16 mouse cellular contexts compared by ENCODE assay signal in the genomic region with DNA sequence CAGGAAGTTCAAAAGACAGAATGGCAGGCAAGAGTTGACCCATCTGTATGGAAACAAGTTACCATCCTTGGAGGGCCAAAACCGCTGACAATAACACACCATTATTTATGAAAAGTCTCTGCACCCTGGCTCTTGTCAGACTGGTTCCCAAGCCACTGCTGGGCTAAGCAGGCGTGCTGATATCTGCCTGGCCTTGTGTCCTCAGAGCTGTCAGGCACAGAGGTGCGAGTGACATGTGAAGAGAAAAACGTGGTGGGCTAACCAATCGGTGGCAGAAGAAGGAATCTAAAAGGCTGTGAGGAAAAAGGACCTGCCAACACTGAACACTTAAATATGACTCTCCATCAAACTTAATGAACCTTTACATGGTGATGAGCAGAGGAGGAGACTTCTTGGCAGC.
DNase-seq lines count a peak whose midpoint lies in the region; ATAC-seq and TF ChIP-seq lines count a peak whose summit lies in the region.
"Had no signal": no experiment of that assay in that cellular context is flagged by ENCODE, and none has a peak within 500 bp of the region (broad histone marks: within the 10 kb centered on the region; RNA-seq: fewer than 3 reads in every experiment).

No protein-coding gene starts in this region.

- no peak overlapping the region for H3K27ac ChIP-seq in lung, embryonic 16.5 days (ENCODE audit: low read length)
- no peak overlapping the region for H3K27ac ChIP-seq in kidney, adult 2 months (ENCODE audit: insufficient read depth, low read depth, low read length)
- H3K27ac ChIP-seq: embryonic facial prominence, embryonic 13.5 days; forebrain, embryonic 10.5 days; limb, embryonic 13.5 days had no signal

- peaks cover 14% of the 10 kb centered on the region for H3K4me1 ChIP-seq in lung, embryonic 16.5 days (replicated peaks; ENCODE audit: control insufficient read depth, insufficient read depth, low read length)
- 0 out of 2 replicates have a peak, but pooled peaks cover 3% of the 10 kb centered on the region for H3K4me1 ChIP-seq in kidney, adult 2 months (ENCODE audit: control insufficient read depth, insufficient read depth, low read length)

- H3K27me3 ChIP-seq in lung, embryonic 16.5 days (ENCODE audit: control insufficient read depth, insufficient read depth, low read depth, low read length) = no peaks in the 10 kb centered on the region
- no peaks in the 10 kb centered on the region for H3K27me3 ChIP-seq in kidney, adult 2 months (replicated peaks; ENCODE audit: control insufficient read depth, insufficient read depth, low read length)
- H3K27me3 ChIP-seq: embryonic facial prominence, embryonic 13.5 days; limb, embryonic 13.5 days had no signal

- peak; percentile 93 for ATAC-seq in lung, embryonic 16.5 days (ENCODE audit: low read depth)

- no peak overlapping the region for H3K4me2 ChIP-seq in lung, embryonic 16.5 days (ENCODE audit: low read depth, low read length)
- H3K4me2 ChIP-seq: embryonic facial prominence, embryonic 13.5 days; limb, embryonic 13.5 days had no signal

- H3K9ac ChIP-seq in lung, embryonic 16.5 days (ENCODE audit: low read length) = no peak overlapping the region
- H3K9ac ChIP-seq: embryonic facial prominence, embryonic 13.5 days; limb, embryonic 13.5 days had no signal

- DNase-seq in embryo, embryonic 10.5 days (ENCODE audit: low spot score) = peak; percentile 35
- DNase-seq in heart, adult 9 months (ENCODE audit: low spot score in 2 of 2) = peak; percentile 17 to 27
- DNase-seq in heart, postnatal 14 days = peak; percentile 23 to 46
- no peak for DNase-seq in adrenal gland, adult (ENCODE audit: inconsistent age in 2 of 2, low spot score in 1 of 2)
- no peak for DNase-seq in frontal cortex, postnatal 25 days (ENCODE audit: low spot score in 2 of 2)
- DNase-seq in kidney, adult 2 months = no peak
- DNase-seq in kidney, adult 9 months = no peak
- DNase-seq: adrenal gland, adult 8-10 months; B cell, adult 2 months; cerebellum, adult 9-11 months; retina, postnatal 1 day; spleen, adult 18-20 months had no signal

- H3K4me3 ChIP-seq in lung, embryonic 16.5 days (ENCODE audit: low read length) = no peak overlapping the region
- H3K4me3 ChIP-seq in kidney, adult 2 months (ENCODE audit: insufficient read depth, low read depth, low read length) = no peak overlapping the region
- H3K4me3 ChIP-seq: embryonic facial prominence, embryonic 13.5 days; forebrain, embryonic 10.5 days; limb, embryonic 13.5 days had no signal

- no peak for TF ChIP-seq POLR2A in kidney, adult 2 months (IDR thresholded peaks at IDR 0.05; ENCODE audit: low read depth, low read length)

- TF ChIP-seq CTCF in kidney, adult 2 months (conservative IDR thresholded peaks at IDR 0.05; ENCODE audit: insufficient read depth, insufficient read length, low read depth, low read length) = no peak

- intact Hi-C loops in heart, postnatal 14 days (cut with DNase I) = no loop called here

- no peaks in the 10 kb centered on the region for H3K36me3 ChIP-seq in lung, embryonic 16.5 days (ENCODE audit: control insufficient read depth, insufficient read depth, low read length)
- no peaks in the 10 kb centered on the region for H3K36me3 ChIP-seq in kidney, adult 2 months (ENCODE audit: control insufficient read depth, insufficient read depth, low read length)
- H3K36me3 ChIP-seq: embryonic facial prominence, embryonic 13.5 days; forebrain, embryonic 10.5 days; limb, embryonic 13.5 days had no signal

- H3K9me3 ChIP-seq in lung, embryonic 16.5 days (ENCODE audit: control insufficient read depth, low read length) = no peaks in the 10 kb centered on the region
- H3K9me3 ChIP-seq: embryonic facial prominence, embryonic 13.5 days; forebrain, embryonic 10.5 days; limb, embryonic 13.5 days had no signal

- 25% methylated on average over 5 of the region's 5 CpGs for WGBS in lung, embryonic 16.5 days
- WGBS in kidney, adult 2 months = 52% methylated on average over 5 of the region's 5 CpGs

Comparison
In these comparisons a context has a peak if more than half of its experiments do, and no peak if none do; other contexts are left out.
1. DNase-seq: peak in embryo, embryonic 10.5 days (single experiment), heart, adult 9 months (2 of 2) and heart, postnatal 14 days (2 of 2); none in adrenal gland, adult (0 of 2), frontal cortex, postnatal 25 days (0 of 2), kidney, adult 2 months (single experiment) and kidney, adult 9 months (single experiment).